Mouse (Mus musculus): Measurements from ENCODE around the gene Olfr770.
"Not testable (repeated sequence)": the region's sequence is repeated elsewhere in the genome, so short reads cannot be mapped to it uniquely, and the experiment has no call there.

The Olfr770 gene

DNA sequence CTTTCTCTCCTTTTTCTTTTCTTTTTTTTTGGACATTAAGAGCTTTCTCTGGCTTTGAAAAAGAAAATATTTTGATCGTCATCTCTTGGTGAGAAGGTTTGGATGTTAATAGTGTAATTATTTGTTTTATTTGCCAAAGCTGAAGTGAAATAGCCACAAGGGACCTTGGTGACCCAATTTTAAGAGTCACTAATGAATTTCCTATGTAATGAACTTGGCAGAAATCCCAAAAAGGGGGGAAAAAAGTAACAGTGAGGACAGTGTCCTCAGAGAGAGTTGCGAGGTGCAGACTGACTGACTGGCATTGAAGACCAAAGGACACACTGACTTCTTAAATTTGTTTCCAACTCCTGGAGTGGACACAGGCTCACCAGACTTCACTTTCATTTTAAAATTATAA lies at the start of gene Olfr770:
Gene Olfr770 (minus strand): TSS at position 101 of the 400 bp plus-strand sequence.
- DNase-seq (ENCODE audit: low read depth, low spot score): no peak

DNA sequence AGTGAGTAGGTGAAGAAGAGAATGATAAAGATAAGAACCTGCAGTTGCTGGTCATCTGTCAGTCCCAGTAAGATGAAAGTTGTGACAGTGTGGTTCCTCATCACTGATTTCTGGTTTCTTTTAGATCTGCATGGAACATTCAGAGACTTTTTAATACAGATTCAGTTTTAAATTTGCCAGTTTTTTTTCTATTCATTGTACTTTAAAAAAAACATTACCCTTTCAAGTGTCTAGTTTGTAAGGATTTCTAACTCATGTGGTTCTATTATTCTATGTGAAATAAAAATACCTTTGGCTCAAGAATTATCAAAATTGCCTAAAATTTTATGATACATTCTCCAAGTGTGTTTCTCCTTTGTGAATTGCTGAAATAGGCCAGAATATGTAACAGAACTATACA lies 48.5 kb upstream of the Olfr770 start, which contains the start of gene Olfr773:
Gene Olfr773 (minus strand): TSS at position 101 of the 400 bp plus-strand sequence.
- not testable (repeated sequence) for DNase-seq (ENCODE audit: low read depth, low spot score)

DNA sequence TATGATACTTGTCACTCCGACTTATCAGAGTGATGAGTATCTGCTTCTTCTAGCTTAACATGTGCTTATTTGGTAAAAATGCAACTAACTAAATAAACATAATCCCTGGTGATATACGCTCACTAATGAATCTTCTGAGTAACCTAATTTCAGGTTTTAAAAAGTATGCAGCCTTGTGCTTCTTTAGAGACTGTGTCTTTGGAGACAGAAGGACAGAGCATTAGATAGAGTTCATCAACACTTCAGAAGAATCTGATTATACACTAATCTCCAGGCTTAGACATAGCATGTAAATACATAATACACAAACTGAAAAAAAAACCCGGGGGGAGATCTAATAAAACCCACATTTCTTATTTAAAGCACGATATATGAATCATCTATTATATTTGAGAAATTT lies 39.0 kb upstream of the Olfr770 start, which contains the start of gene Olfr772:
Gene Olfr772 (minus strand): TSS at position 101 of the 400 bp plus-strand sequence.
- DNase-seq (ENCODE audit: low read depth, low spot score): not testable (repeated sequence)

DNA sequence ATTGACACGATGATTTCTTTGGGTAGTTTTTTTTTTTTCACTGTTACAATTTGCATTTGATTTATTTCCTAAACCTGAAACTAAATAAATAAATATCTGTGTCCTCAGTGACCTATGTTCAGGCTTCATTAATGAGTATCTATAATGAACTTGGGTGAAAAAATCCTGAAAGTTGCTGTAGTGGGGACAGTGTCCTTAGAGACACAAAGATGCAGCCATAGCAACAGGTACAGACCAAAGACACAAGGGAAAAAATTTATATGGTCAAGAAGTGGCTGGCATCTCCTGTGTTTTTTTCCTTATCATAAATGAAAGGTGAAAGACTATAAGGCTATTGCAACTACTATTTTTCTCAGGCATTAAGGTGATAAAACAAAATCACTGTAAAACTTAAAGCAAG lies 25.9 kb upstream of the Olfr770 start, which contains the start of gene Olfr771:
Gene Olfr771 (minus strand): TSS at position 101 of the 400 bp plus-strand sequence.
- no peak for DNase-seq (ENCODE audit: low read depth, low spot score)

DNA sequence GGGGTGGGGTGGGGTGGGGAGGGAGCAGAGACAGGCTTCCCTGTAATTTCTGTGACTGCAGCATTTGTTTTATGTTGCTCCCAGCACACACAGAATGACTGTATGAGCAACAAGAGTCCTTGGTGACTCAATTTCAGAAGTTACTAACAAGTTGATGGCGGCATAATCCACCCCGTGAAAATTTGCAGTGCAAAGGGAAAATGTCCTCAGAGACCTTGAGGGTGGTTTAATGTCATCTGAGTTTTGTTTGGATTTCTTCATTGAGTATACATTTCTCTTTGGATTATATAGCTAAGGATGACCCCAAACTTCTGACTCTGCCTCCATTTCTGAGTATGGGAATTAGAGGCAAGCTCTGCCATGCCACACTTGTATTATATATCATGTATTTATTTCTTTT lies 21.0 kb downstream of the Olfr770 start, which contains the start of gene Olfr769:
Gene Olfr769 (minus strand): TSS at position 101 of the 400 bp plus-strand sequence.
- no peak for DNase-seq (ENCODE audit: low read depth, low spot score)

DNA sequence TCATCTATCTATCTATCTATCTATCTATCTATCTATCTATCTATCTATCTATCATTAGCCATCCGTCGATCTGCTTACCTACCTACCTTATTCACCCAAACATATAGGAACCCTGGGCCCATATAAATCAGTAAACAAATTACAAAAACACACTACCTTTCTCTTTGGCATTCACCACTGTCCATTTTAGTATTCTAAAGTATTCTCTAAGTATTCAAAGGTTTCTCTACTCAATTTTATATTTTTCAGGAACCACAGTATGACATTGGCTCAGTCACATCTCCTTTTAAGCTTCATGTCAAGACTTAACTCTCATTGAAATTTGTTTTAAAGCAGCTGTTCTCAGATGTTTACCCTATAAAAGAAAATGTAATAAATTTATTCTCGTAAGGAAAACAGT lies 23.7 kb downstream of the Olfr770 start:
- DNase-seq (ENCODE audit: low read depth, low spot score): no peak

DNA sequence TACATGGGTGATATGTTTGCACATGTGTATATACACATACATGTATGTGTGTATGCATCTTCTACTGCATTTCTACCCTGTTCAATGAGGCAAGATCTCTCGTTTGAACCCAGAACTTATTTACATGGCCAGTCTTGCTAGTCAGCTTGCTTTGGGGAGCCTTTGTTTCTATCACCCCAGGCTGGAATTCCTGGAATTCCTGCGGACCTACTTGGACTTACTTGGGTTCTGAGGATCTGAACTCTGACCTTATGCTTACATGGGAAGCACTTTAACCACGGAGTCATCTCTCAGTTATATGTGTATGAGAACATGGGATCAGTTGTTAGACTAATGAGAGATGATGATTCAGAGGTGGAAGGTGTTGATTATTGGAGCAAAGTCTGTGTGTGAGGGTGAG lies 37.6 kb downstream of the Olfr770 start:
- no peak for DNase-seq (ENCODE audit: low read depth, low spot score)

DNA sequence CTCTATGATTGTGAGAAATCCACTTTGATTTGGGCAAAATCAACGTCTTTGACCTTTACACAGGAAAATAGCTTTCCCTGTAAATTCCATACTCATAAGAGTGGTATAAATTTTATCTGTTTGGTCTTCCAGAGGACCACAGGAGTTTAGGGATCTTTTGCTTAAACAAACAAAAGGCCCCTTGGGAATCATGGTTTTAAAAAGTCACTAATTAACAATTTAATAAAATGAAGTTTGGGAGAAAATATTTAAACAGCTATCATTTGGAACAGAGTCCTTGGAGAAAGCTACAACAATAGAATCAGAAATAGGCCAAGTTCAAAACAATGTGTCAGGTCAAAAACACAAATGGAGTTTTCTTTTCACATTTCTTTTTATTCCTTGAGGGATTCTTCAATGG lies 39.5 kb downstream of the Olfr770 start, which contains the start of gene Olfr768:
Gene Olfr768 (minus strand): TSS at position 101 of the 400 bp plus-strand sequence.
- no peak for DNase-seq (ENCODE audit: low read depth, low spot score)

DNA sequence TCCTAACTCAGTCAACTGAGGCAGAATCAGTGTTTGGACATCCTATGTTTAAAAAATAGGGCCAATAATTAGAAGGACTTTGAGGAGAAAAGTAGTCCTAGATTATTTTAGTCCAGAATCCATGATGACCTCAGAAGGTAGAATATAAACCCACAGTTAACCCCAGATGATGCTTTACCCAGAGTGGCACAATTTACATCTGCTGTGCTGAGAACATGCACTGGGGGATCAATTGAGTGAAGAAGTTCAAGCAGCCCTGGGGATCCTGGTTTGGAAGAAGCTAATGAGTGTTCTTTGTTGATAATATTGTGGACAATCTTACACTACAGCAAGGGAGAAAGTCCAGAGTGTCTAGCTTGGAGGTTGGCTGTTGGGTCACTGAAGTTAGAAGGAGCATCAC lies 56.0 kb downstream of the Olfr770 start, which contains the start of gene Olfr767:
Gene Olfr767 (minus strand): TSS at position 101 of the 400 bp plus-strand sequence.
- DNase-seq (ENCODE audit: low read depth, low spot score): not testable (repeated sequence)
